Mouse (Mus musculus): ENCODE results near the gene Cacng7.

Gene Cacng7

GRCm38 (mm10) chr7:3302556-3303275, 30.0 kb upstream of the Cacng7 start:
- no peak for DNase-seq (ENCODE audit: low spot score in 2 of 2)

GRCm38 (mm10) chr7:3303276-3303781, 29.4 kb upstream of the Cacng7 start:
- DNase-seq (ENCODE audit: low spot score in 2 of 2): peak; percentile 40 to 55

GRCm38 (mm10) chr7:3303789-3304188, 29.0 kb upstream of the Cacng7 start:
- no peak for DNase-seq (ENCODE audit: low spot score in 2 of 2)

GRCm38 (mm10) chr7:3304298-3304697, 28.5 kb upstream of the Cacng7 start:
- peak; percentile 49 to 56 for DNase-seq (ENCODE audit: low spot score in 2 of 2)

- no peak for DNase-seq (ENCODE audit: low spot score in 2 of 2)
These were observed 26.4 kb upstream of the Cacng7 start for GRCm38 (mm10) chr7:3306400-3306799.

- no peak for DNase-seq (ENCODE audit: low spot score in 2 of 2)
These were observed 24.1 kb upstream of the Cacng7 start for GRCm38 (mm10) chr7:3308646-3309045.

GRCm38 (mm10) chr7:3310233-3310632, 22.5 kb upstream of the Cacng7 start:
- no peak for DNase-seq (ENCODE audit: low spot score in 2 of 2)

- DNase-seq (ENCODE audit: low spot score in 2 of 2): no peak
These were observed 19.2 kb upstream of the Cacng7 start for GRCm38 (mm10) chr7:3313571-3313970.

GRCm38 (mm10) chr7:3314121-3314520, 18.6 kb upstream of the Cacng7 start:
- no peak for DNase-seq (ENCODE audit: low spot score in 2 of 2)

GRCm38 (mm10) chr7:3317704-3318103, 15.1 kb upstream of the Cacng7 start:
- DNase-seq (ENCODE audit: low spot score in 2 of 2): no peak

- DNase-seq (ENCODE audit: low spot score in 2 of 2): no peak
These were observed 11.9 kb upstream of the Cacng7 start for GRCm38 (mm10) chr7:3320856-3321255.

- no peak for DNase-seq (ENCODE audit: low spot score in 2 of 2)
These were observed 8.9 kb upstream of the Cacng7 start for GRCm38 (mm10) chr7:3323826-3324225.

GRCm38 (mm10) chr7:3327961-3328360, 4.8 kb upstream of the Cacng7 start:
- no peak for DNase-seq (ENCODE audit: low spot score in 2 of 2)

- DNase-seq (ENCODE audit: low spot score in 2 of 2): peak; percentile 68 to 83
These were observed 2.8 kb upstream of the Cacng7 start for GRCm38 (mm10) chr7:3329776-3330546.

GRCm38 (mm10) chr7:3331171-3331570, 1.6 kb upstream of the Cacng7 start:
- no peak for DNase-seq (ENCODE audit: low spot score in 2 of 2)

- peak; percentile 77 to 79 for DNase-seq (ENCODE audit: low spot score in 2 of 2)
These were observed 1.1 kb upstream of the Cacng7 start for GRCm38 (mm10) chr7:3331581-3332223.

GRCm38 (mm10) chr7:3332224-3332615, 535 bp upstream of the Cacng7 start:
- no peak for DNase-seq (ENCODE audit: low spot score in 2 of 2)

GRCm38 (mm10) chr7:3333542-3333941, 787 bp downstream of the Cacng7 start:
- no peak for DNase-seq (ENCODE audit: low spot score in 2 of 2)

GRCm38 (mm10) chr7:3336412-3336811, 3.7 kb downstream of the Cacng7 start:
- no peak for DNase-seq (ENCODE audit: low spot score in 2 of 2)

GRCm38 (mm10) chr7:3338286-3338935, 5.7 kb downstream of the Cacng7 start:
- DNase-seq (ENCODE audit: low spot score in 2 of 2): no peak

- DNase-seq (ENCODE audit: low spot score in 2 of 2): no peak
These were observed 6.3 kb downstream of the Cacng7 start for GRCm38 (mm10) chr7:3339010-3339409.

- DNase-seq (ENCODE audit: low spot score in 2 of 2): no peak
These were observed 11.1 kb downstream of the Cacng7 start for GRCm38 (mm10) chr7:3343861-3344260.

Data from frontal cortex, postnatal 14 days (tissue).